Mouse (Mus musculus) hindbrain, embryonic 14.5 days (tissue): Measurements from ENCODE around the gene Taf3. TPM values are rescaled to one million over a fixed set of nuclear protein-coding genes. Genes with fewer than 3 reads are reported as not detected.

Source experiments
- ATAC-seq: fragments of 200-750 bp; cut with Nextera tagmentation; 2 replicates; pipeline ENCODE4 v1.8.0; 2017; ENCODE audit warnings: moderate number of reproducible peaks, mild to moderate bottlenecking, moderate TSS enrichment, moderate library complexity; ENCODE audit not compliant: low FRiP score
- DNase-seq: peaks from one replicate; pipeline ENCODE4 v3.0.0-alpha.2; 2015; ENCODE audit warnings: low spot score
- H3K27ac ChIP-seq: fragments of 300-500 bp; sonication (generic); 2 replicates; pipeline ENCODE4 v1.5.1; 2014; ENCODE audit warnings: mild to moderate bottlenecking, moderate library complexity
- H3K27me3 ChIP-seq: fragments of 300-500 bp; sonication (generic); 2 replicates; pipeline ENCODE4 v1.6.1; 2014; ENCODE audit warnings: mild to moderate bottlenecking, low read length, mixed read lengths; ENCODE audit not compliant: control insufficient read depth, insufficient read depth
- H3K36me3 ChIP-seq: fragments of 300-500 bp; sonication (generic); replicated peaks from 2 replicates; pipeline ENCODE4 v1.6.1; 2014; ENCODE audit not compliant: control insufficient read depth, insufficient read depth
- H3K4me1 ChIP-seq: fragments of 300-500 bp; sonication (generic); replicated peaks from 2 replicates; pipeline ENCODE4 v1.6.1; 2014; ENCODE audit warnings: antibody characterized with exemption, low read length, mixed read lengths; ENCODE audit not compliant: control insufficient read depth, insufficient read depth
- H3K4me2 ChIP-seq: fragments of 300-500 bp; sonication (generic); replicated peaks from 2 replicates; pipeline ENCODE4 v1.6.1; 2014; ENCODE audit warnings: mild to moderate bottlenecking, moderate library complexity
- H3K4me3 ChIP-seq: fragments of 300-500 bp; sonication (generic); replicated peaks from 2 replicates; pipeline ENCODE4 v1.5.1; 2014; ENCODE audit warnings: mild to moderate bottlenecking, low read length
- H3K9ac ChIP-seq: fragments of 300-500 bp; sonication (generic); 2 replicates; pipeline ENCODE4 v1.6.1; 2014
- H3K9me3 ChIP-seq: fragments of 300-500 bp; sonication (generic); 2 replicates; pipeline ENCODE4 v1.6.1; 2016; ENCODE audit warnings: low read length; ENCODE audit not compliant: control insufficient read depth
- WGBS: fragments of 180-500 bp; shearing (Covaris S2); extraction: QIAGEN DNeasy Blood & Tissue Kit; methylation state at CpG from one replicate; pipeline ENCODE4 v1.1.7; 2014; 5-methylcytosine and 5-hydroxymethylcytosine counted together
- polyA plus RNA-seq: library from polyadenylated mRNA; unstranded; fragments of >200 nt; fragmentation: Nextera tagmentation; extraction: Ambion mirVana; gene quantifications from 2 replicates; pipeline ENCODE4 v1.2.1, GENCODE M21; 2014

The Taf3 gene
- polyA plus RNA-seq, 1 experiment from 2014 or later: 12.6 TPM

DNA sequence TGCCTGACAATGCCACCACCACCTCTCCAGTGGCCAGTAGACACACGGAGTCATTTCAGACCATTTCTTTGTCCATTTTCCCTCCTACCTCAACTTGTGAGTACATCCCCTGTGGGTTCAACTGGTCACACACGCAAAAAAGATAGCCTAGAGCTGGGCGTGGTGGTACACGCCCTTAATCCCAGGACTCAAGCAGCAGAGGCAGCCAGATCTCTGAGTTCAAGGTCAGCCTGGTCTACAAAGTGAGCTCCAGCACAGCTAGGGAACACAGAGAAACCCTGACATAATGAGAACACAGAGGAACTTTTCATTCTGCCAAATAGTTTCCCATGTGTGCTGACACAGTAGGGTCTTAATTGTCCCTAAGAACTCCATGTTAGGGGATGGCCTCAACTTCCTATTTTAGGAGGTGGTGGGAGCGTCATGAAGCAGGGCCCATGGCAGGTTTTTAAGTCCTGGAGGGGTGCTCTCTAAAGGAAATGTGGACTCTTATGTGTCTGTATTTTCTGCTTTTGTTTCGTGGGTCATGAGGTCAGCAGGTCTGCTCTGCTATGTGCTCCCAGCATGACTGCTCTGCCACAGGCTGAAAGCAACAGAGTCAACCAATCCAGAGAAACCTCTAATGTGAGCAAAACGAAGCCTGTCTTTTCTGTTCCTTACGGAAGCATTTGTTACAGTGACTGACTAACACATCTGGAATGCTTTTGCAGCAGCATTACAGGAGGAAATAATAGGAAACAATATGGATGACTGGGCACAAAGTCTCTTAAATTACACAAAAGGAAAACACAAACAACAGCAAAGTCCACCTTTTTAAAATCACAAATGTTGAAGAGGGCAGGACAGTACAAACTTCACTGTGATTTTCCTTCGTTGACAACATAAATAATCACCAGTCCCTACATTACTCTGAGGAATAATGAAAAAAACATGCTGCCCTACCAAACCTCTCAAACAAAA, 92.5 kb downstream of the Taf3 start:
- 52% methylated on average over 9 of the region's 9 CpGs for WGBS
- H3K4me2 ChIP-seq: no peak overlapping the region
- H3K9me3 ChIP-seq: no peaks in the 10 kb centered on the region
- peak; percentile 52; the same call in 1 of the 2 replicates for ATAC-seq
- no peak overlapping the region for H3K9ac ChIP-seq
- 0 out of 2 replicates have a peak overlapping the region, but pooled peaks have one; percentile 15 for H3K27ac ChIP-seq
- peaks cover 13% of the 10 kb centered on the region; the same call in 1 of the 2 replicates for H3K4me1 ChIP-seq
- H3K27me3 ChIP-seq: no peaks in the 10 kb centered on the region
- H3K4me3 ChIP-seq: no peak overlapping the region
- no peak for DNase-seq
- H3K36me3 ChIP-seq: peaks cover 11% of the 10 kb centered on the region

DNA sequence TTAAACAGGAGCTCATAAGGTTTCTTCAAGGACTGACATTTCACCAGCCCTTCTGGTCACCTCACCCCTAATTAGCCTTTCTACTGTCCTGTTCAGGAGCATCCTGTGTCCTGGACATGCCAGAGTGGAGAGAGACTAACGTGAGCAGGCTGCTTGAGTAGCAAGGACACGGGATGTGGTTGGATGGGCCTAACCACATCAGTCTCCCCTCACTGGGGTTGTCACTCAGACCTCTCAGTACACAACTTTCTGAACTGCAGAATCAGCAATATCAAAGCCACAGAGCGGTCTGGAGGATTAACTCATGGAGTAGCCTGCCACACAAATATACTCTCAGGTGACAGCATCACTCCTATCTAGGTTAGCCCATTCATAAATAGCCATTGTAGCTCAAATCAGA, 101.7 kb downstream of the Taf3 start:
- Histone ChIP-seq H3K27me3 (no peaks in the 10 kb centered on the region), H3K4me1 (no peaks in the 10 kb centered on the region), H3K4me2 (no peak overlapping the region), H3K27ac (no peak overlapping the region), H3K36me3 (peaks cover 4% of the 10 kb centered on the region), H3K9me3 (no peaks in the 10 kb centered on the region), H3K4me3 (no peak overlapping the region), H3K9ac (no peak overlapping the region)
- no peak for DNase-seq
- 84% methylated on average over 3 of the region's 3 CpGs for WGBS
- ATAC-seq: no peak

DNA sequence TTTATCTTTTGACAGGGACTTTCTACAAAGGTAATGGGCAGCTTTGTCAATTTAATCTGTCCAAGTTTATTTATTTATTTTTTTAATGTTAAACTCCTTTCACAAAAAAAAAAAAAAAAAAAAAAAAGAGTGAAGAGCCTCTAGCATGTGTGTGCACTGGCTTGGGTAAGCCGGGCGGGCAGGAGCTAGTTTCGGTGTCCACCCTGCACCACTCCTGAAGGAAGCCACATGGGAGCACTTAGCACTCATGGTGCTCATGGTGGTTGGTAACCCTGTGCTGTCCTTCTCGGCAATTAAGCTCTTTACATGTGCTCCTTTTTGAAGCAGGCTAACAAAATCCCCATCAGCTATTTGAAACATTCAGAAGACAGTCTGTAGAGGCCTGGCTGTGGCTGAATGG, 102.8 kb downstream of the Taf3 start:
- DNase-seq (no peak), ATAC-seq (no peak)
- no peaks in the 10 kb centered on the region for H3K36me3 ChIP-seq
- 85% methylated on average over 4 of the region's 4 CpGs for WGBS
- no peaks in the 10 kb centered on the region for H3K27me3 ChIP-seq
- no peak overlapping the region for H3K27ac ChIP-seq
- H3K9ac ChIP-seq: no peak overlapping the region
- H3K9me3 ChIP-seq: no peaks in the 10 kb centered on the region
- H3K4me3 ChIP-seq: no peak overlapping the region
- no peak overlapping the region for H3K4me2 ChIP-seq
- H3K4me1 ChIP-seq: no peaks in the 10 kb centered on the region

DNA sequence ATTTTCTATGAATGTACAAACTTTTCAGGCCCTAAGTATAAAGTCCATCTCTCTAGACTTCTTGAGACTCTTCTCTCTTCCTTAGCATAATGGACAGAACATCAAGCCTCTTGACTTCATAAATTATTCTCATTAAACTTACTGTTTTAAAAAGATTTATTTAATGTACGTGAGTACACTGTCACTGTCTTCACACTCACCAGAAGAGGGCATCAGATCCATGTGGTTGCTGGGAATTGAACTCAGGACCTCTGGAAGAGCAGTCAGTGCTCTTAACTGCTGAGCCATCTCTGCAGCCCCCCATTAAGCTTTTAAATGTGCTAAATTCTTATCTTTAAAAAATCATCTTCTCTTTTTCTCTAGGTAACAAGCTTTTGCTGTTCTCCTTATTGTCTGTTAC, 105.4 kb downstream of the Taf3 start:
- Histone ChIP-seq H3K27me3 (no peaks in the 10 kb centered on the region), H3K4me2 (no peak overlapping the region), H3K9me3 (no peaks in the 10 kb centered on the region), H3K4me1 (no peaks in the 10 kb centered on the region), H3K36me3 (no peaks in the 10 kb centered on the region), H3K27ac (no peak overlapping the region), H3K9ac (no peak overlapping the region), H3K4me3 (no peak overlapping the region)
- 91% methylated on average over 1 of the region's 1 CpGs for WGBS
- ATAC-seq (no peak), DNase-seq (no peak)

DNA sequence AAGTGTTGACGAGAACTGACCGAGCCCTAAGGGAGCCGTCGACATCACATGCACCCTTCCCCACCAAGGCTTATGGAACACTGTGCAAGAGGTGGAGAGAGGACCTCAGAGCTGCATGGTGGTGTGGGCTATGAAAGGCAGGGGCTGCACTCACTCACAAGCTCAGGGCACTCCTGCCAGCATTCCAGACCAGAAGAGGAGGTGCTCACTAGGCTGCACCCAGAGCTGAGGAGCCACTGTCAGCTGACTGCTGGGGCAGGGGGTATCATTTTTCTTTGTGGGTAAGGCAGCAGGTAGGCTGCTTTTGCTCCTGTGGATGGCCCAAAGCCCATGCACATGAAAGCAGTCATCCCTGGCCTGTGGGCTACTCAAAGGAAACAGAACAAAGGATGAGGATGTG, 109.1 kb downstream of the Taf3 start:
- Histone ChIP-seq H3K4me1 (no peaks in the 10 kb centered on the region), H3K9me3 (no peaks in the 10 kb centered on the region)
- ATAC-seq: no peak

DNA sequence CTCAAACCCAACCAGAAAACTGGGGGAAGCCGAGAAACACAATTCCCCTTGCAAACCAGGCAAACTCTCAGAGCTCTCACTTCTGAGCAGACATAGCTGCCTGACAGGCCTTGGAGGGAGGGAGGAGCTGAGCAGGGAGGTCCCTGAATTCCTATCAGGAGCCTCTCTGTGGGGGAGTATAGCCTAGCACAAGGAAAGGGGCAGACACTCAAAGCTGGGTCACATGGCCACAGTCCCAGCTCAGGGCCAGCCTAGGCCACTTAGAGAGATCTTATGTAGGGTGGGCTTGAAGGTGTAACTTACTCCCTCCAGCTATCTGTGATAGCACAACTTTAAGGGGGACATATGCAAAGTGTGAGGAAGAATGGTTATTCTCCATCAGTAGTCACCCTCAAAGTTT, 112.4 kb downstream of the Taf3 start:
- ATAC-seq (peak; percentile 31; the same call in 1 of the 2 replicates), DNase-seq (no peak)
- Histone ChIP-seq H3K27me3 (no peaks in the 10 kb centered on the region), H3K4me3 (no peak overlapping the region), H3K36me3 (no peaks in the 10 kb centered on the region), H3K27ac (no peak overlapping the region), H3K9me3 (no peaks in the 10 kb centered on the region), H3K4me2 (no peak overlapping the region), H3K4me1 (no peaks in the 10 kb centered on the region), H3K9ac (no peak overlapping the region)
- 20% methylated on average over 1 of the region's 1 CpGs for WGBS

More for the DNA sequence above, 109.1 kb downstream of the Taf3 start:
- Histone ChIP-seq H3K36me3 (no peaks in the 10 kb centered on the region), H3K4me2 (no peak overlapping the region), H3K27me3 (no peaks in the 10 kb centered on the region), H3K9ac (no peak overlapping the region), H3K4me3 (no peak overlapping the region), H3K27ac (no peak overlapping the region)
- no peak for DNase-seq
- 86% methylated on average over 4 of the region's 4 CpGs for WGBS

DNA sequence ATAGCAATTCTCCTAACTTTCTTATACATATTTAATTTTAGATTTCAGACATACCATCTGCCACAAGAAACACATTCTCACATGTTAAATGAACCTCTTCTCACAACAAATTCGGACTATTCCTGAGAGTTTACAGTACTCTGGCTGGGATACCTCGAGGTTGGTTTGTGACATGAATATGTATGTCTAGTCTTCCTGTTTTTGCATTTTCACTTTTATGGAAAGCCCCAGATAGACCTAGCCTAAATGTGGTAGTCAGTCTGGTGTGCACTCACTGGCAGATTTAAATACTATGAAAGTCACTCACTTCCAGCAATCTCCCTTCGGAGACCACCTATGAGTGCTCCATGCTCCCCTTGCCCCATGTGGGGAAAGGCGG, 121.5 kb downstream of the Taf3 start:
- DNase-seq: no peak
- Histone ChIP-seq H3K4me3 (no peak overlapping the region), H3K27me3 (no peaks in the 10 kb centered on the region), H3K9me3 (no peaks in the 10 kb centered on the region), H3K4me1 (no peaks in the 10 kb centered on the region), H3K4me2 (no peak overlapping the region), H3K9ac (no peak overlapping the region), H3K27ac (no peak overlapping the region), H3K36me3 (no peaks in the 10 kb centered on the region)
- WGBS: 67% methylated on average over 4 of the region's 4 CpGs
- ATAC-seq: no peak

DNA sequence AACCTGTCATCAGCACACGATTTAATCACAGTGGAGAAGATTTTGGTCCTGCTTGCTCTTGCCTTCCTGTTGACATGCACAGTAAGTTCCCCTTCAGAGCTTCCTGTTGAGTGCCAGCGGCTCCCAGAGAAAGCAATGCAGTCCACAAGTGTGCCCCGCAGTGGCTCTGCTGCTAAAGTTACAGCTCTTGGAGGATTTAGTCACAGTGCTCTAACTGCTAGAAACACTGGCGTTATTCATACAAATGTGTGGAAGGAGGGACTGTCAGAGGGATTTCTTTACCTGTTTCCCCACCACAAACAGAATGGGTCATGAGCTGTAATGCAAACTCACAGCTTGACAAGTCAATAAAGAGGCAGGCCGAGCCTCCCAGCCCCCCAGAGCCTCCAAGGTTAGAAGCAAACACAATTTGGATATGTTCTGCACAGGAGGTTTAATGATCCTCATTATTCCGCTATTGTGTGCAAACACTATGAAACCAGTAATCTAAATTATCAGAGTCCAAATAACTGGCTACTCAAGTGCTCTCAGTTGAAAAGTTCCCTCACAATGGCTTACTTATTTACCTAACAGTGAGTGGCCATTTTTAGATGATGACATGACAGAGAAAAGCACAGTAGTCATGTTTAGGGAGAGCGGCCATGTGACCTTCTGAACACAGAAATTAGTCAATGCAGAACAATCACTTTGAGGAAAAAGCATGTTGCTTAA, 122.0 kb downstream of the Taf3 start:
- ATAC-seq: no peak
- no peak for DNase-seq
- no peaks in the 10 kb centered on the region for H3K9me3 ChIP-seq
- no peak overlapping the region for H3K9ac ChIP-seq
- H3K27ac ChIP-seq: no peak overlapping the region
- H3K36me3 ChIP-seq: no peaks in the 10 kb centered on the region
- no peak overlapping the region for H3K4me2 ChIP-seq
- no peaks in the 10 kb centered on the region for H3K4me1 ChIP-seq
- no peak overlapping the region for H3K4me3 ChIP-seq
- H3K27me3 ChIP-seq: no peaks in the 10 kb centered on the region
- 56% methylated on average over 7 of the region's 7 CpGs for WGBS

DNA sequence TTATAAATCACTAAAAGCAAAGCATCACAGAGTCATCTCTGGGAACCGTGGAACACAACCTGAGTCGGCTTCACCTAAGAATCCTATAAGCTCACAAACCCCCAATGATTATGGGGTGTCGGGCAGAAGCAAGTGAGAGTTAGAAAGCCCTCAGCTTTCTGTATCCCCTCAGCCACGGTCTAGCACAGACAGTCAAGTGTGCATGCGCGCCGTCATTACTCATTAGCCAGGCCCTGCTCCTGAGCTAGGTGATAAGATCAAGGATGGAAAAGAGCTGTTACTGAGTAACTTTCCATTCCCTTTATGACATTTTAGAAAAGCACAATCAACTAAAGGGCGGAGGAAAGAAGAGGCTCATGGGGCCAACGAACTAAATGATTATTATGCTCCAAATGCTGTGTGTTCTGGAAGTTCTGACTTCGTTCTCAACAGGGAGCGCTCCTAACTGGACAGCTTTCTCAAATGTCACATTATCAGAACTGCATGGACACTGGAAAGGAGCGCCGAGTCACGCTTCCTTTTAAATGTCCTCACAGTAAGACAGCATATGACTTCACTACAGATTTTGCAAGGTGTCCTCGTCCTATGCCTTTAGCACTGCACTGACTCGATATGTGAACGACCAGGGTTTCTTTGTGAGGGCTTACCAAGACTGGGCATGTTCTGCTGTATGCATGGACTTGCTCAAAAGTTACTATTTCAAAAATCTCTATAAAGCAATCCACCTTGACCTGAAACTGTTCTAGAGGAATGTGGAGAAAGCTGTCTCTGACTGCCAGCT, 129.5 kb downstream of the Taf3 start:
- no peak overlapping the region for H3K9ac ChIP-seq
- DNase-seq (no peak), ATAC-seq (no peak)
- no peak overlapping the region for H3K4me2 ChIP-seq
- H3K4me3 ChIP-seq: no peak overlapping the region
- no peaks in the 10 kb centered on the region for H3K27me3 ChIP-seq
- WGBS: 92% methylated on average over 17 of the region's 17 CpGs
- peaks cover 14% of the 10 kb centered on the region for H3K36me3 ChIP-seq
- H3K27ac ChIP-seq: no peak overlapping the region
- H3K9me3 ChIP-seq: no peaks in the 10 kb centered on the region
- H3K4me1 ChIP-seq: no peaks in the 10 kb centered on the region
